Mouse (Mus musculus) intestine, embryonic 16.5 days (tissue): ENCODE results near the gene Rpl13a. TPM values are rescaled to one million over a fixed set of nuclear protein-coding genes. Genes with fewer than 3 reads are reported as not detected.
A peak's percentile ranks its signal among the peaks of the same experiment; 100 is the strongest.

Experiments
- ATAC-seq: fragments of 200-750 bp; cut with Nextera tagmentation; 2 replicates; pipeline ENCODE4 v1.8.0; 2017; ENCODE audit warnings: moderate TSS enrichment, moderate library complexity
- H3K27ac ChIP-seq: fragments of 300-500 bp; sonication (generic); 2 replicates; pipeline ENCODE4 v1.5.1; 2014; ENCODE audit warnings: mild to moderate bottlenecking, low read length
- H3K27me3 ChIP-seq: fragments of 300-500 bp; sonication (generic); replicated peaks from 2 replicates; pipeline ENCODE4 v1.6.1; 2014; ENCODE audit warnings: low read length, control low read depth, mixed read lengths; ENCODE audit not compliant: control insufficient read depth, insufficient read depth
- H3K36me3 ChIP-seq: fragments of 300-500 bp; sonication (generic); 2 replicates; pipeline ENCODE4 v1.6.1; 2014; ENCODE audit warnings: low read length, control low read depth; ENCODE audit not compliant: control insufficient read depth, insufficient read depth
- H3K4me1 ChIP-seq: fragments of 300-500 bp; sonication (generic); 2 replicates; pipeline ENCODE4 v1.6.1; 2014; ENCODE audit warnings: low read length, control low read depth, mixed read lengths; ENCODE audit not compliant: control insufficient read depth, insufficient read depth
- H3K4me2 ChIP-seq: fragments of 300-500 bp; sonication (generic); 2 replicates; pipeline ENCODE4 v1.6.1; 2014; ENCODE audit warnings: low read depth, low read length, control low read depth
- H3K4me3 ChIP-seq: fragments of 300-500 bp; sonication (generic); 2 replicates; pipeline ENCODE4 v1.5.1; 2014; ENCODE audit warnings: mild to moderate bottlenecking, low read length
- H3K9ac ChIP-seq: fragments of 300-500 bp; sonication (generic); 2 replicates; pipeline ENCODE4 v1.6.1; 2014; ENCODE audit warnings: low read depth, low read length
- H3K9me3 ChIP-seq: fragments of 300-500 bp; sonication (generic); 2 replicates; pipeline ENCODE4 v1.6.1; 2016; ENCODE audit warnings: low read length, control low read depth; ENCODE audit not compliant: control insufficient read depth
- WGBS: fragments of 180-500 bp; shearing (Covaris S2); extraction: QIAGEN DNeasy Blood & Tissue Kit; methylation state at CpG from one replicate; pipeline ENCODE4 v1.1.7; 2014; 5-methylcytosine and 5-hydroxymethylcytosine counted together
- polyA plus RNA-seq: library from polyadenylated mRNA; unstranded; fragments of >200 nt; fragmentation: Nextera tagmentation; extraction: Ambion mirVana; gene quantifications from 2 replicates; pipeline ENCODE4 v1.2.1, GENCODE M21; 2015

Gene Rpl13a
- polyA plus RNA-seq, 1 experiment from 2014 or later, result 1,311 TPM

- H3K4me3 ChIP-seq, result peak overlapping the region; percentile 93; the same call in 1 of the 2 replicates
- peaks cover 39% of the 10 kb centered on the region for H3K36me3 ChIP-seq
- ATAC-seq, result no peak
- H3K9ac ChIP-seq, result 0 out of 2 replicates have a peak overlapping the region, but pooled peaks have one; percentile 31
- H3K9me3 ChIP-seq, result no peaks in the 10 kb centered on the region
- H3K27ac ChIP-seq, result peak overlapping the region; percentile 85; the same call in 1 of the 2 replicates
- H3K27me3 ChIP-seq, result no peaks in the 10 kb centered on the region
- 17% methylated on average over 7 of the region's 7 CpGs for WGBS
- peaks cover 40% of the 10 kb centered on the region for H3K4me1 ChIP-seq
- H3K4me2 ChIP-seq, result peak overlapping the region; percentile 13; the same call in 1 of the 2 replicates
Measured at GRCm38 (mm10) chr7:45125144-45125600, 3.4 kb downstream of the Rpl13a start.

GRCm38 (mm10) chr7:45124224-45125143 is 4.1 kb downstream of the Rpl13a start, which contains the start of gene Rps11:
Gene Rps11 (minus strand): TSS chr7:45124439.
- WGBS, result under 1% methylated on average over 59 of the region's 59 CpGs
- H3K36me3 ChIP-seq, result peaks cover 44% of the 10 kb centered on the region
- peaks cover 36% of the 10 kb centered on the region for H3K4me1 ChIP-seq
- H3K4me2 ChIP-seq, result peak within 1 kb of the TSS; percentile 64
- H3K27ac ChIP-seq, result peak within 1 kb of the TSS; percentile 86
- H3K9me3 ChIP-seq, result no peaks in the 10 kb centered on the region
- H3K9ac ChIP-seq, result peak within 1 kb of the TSS; percentile 97
- no peaks in the 10 kb centered on the region for H3K27me3 ChIP-seq
- peak; percentile 81 for ATAC-seq
- peak within 1 kb of the TSS; percentile 93 for H3K4me3 ChIP-seq

GRCm38 (mm10) chr7:45123186-45123570 is 5.4 kb downstream of the Rpl13a start:
- Histone ChIP-seq H3K4me2 (peak overlapping the region; percentile 64), H3K27ac (peak overlapping the region; percentile 86), H3K9me3 (no peaks in the 10 kb centered on the region), H3K4me1 (peaks cover 36% of the 10 kb centered on the region), H3K4me3 (peak overlapping the region; percentile 93), H3K27me3 (no peaks in the 10 kb centered on the region), H3K9ac (peak overlapping the region; percentile 97), H3K36me3 (peaks cover 46% of the 10 kb centered on the region)
- WGBS, result 13% methylated on average over 12 of the region's 12 CpGs
- ATAC-seq, result no peak

GRCm38 (mm10) chr7:45122561-45123185 is 5.9 kb downstream of the Rpl13a start:
- Histone ChIP-seq H3K4me2 (peak overlapping the region; percentile 64), H3K27ac (peak overlapping the region; percentile 86; the same call in 1 of the 2 replicates), H3K27me3 (no peaks in the 10 kb centered on the region), H3K9ac (peak overlapping the region; percentile 97), H3K9me3 (no peaks in the 10 kb centered on the region), H3K36me3 (peaks cover 46% of the 10 kb centered on the region), H3K4me3 (peak overlapping the region; percentile 93), H3K4me1 (peaks cover 36% of the 10 kb centered on the region)
- no peak for ATAC-seq
- 78% methylated on average over 15 of the region's 15 CpGs for WGBS

- Histone ChIP-seq H3K27ac (peak overlapping the region; percentile 60), H3K4me3 (peak overlapping the region; percentile 6), H3K4me2 (peak overlapping the region; percentile 64), H3K9ac (peak overlapping the region; percentile 55), H3K27me3 (no peaks in the 10 kb centered on the region), H3K4me1 (peaks cover 39% of the 10 kb centered on the region), H3K36me3 (peaks cover 43% of the 10 kb centered on the region), H3K9me3 (no peaks in the 10 kb centered on the region)
- ATAC-seq, result no peak
Measured at GRCm38 (mm10) chr7:45121966-45122365, 6.6 kb downstream of the Rpl13a start.

- 50% methylated on average over 8 of the region's 8 CpGs for WGBS
- Histone ChIP-seq H3K27me3 (no peaks in the 10 kb centered on the region), H3K4me3 (peak overlapping the region; percentile 6; the same call in 1 of the 2 replicates), H3K9me3 (no peaks in the 10 kb centered on the region), H3K27ac (peak overlapping the region; percentile 60), H3K4me2 (peak overlapping the region; percentile 64; the same call in 1 of the 2 replicates), H3K36me3 (peaks cover 38% of the 10 kb centered on the region), H3K9ac (peak overlapping the region; percentile 55), H3K4me1 (peaks cover 34% of the 10 kb centered on the region)
- ATAC-seq, result no peak
Measured at GRCm38 (mm10) chr7:45121404-45121803, 7.2 kb downstream of the Rpl13a start.

- Histone ChIP-seq H3K4me2 (no peak overlapping the region), H3K9ac (no peak overlapping the region), H3K4me3 (no peak overlapping the region), H3K27me3 (no peaks in the 10 kb centered on the region), H3K27ac (peak overlapping the region; percentile 60), H3K36me3 (peaks cover 27% of the 10 kb centered on the region), H3K4me1 (peaks cover 28% of the 10 kb centered on the region), H3K9me3 (no peaks in the 10 kb centered on the region)
- 72% methylated on average over 5 of the region's 5 CpGs for WGBS
- no peak for ATAC-seq
Measured at GRCm38 (mm10) chr7:45119780-45120709, 8.5 kb downstream of the Rpl13a start.

- no peak overlapping the region for H3K27ac ChIP-seq
- peaks cover 26% of the 10 kb centered on the region for H3K36me3 ChIP-seq
Measured at GRCm38 (mm10) chr7:45118336-45118735, 10.2 kb downstream of the Rpl13a start.

More at GRCm38 (mm10) chr7:45118336-45118735, 10.2 kb downstream of the Rpl13a start:
- Histone ChIP-seq H3K9me3 (no peaks in the 10 kb centered on the region), H3K4me2 (no peak overlapping the region), H3K9ac (no peak overlapping the region), H3K4me3 (no peak overlapping the region), H3K4me1 (peaks cover 25% of the 10 kb centered on the region), H3K27me3 (no peaks in the 10 kb centered on the region)
- 82% methylated on average over 6 of the region's 6 CpGs for WGBS
- ATAC-seq, result no peak
